Mouse (Mus musculus) liver, embryonic 11.5 days (tissue): ENCODE measurements around the gene Gemin6. TPM values are rescaled to one million over a fixed set of nuclear protein-coding genes. Genes with fewer than 3 reads are reported as not detected.
A peak's percentile ranks its signal among the peaks of the same experiment; 100 is the strongest.
"Not testable (repeated sequence)": the region's sequence is repeated elsewhere in the genome, so short reads cannot be mapped to it uniquely, and the experiment has no call there.

Experiments used
- ATAC-seq: fragments of 200-750 bp; cut with Nextera tagmentation; replicated peaks from 2 replicates; pipeline ENCODE4 v1.8.0; 2017; ENCODE audit warnings: moderate number of reproducible peaks, mild to moderate bottlenecking, moderate TSS enrichment, moderate library complexity; ENCODE audit not compliant: low FRiP score
- DNase-seq: peaks from one replicate; pipeline ENCODE4 v3.0.0-alpha.2; 2017; ENCODE audit warnings: low spot score
- H3K27ac ChIP-seq: fragments of 300-500 bp; sonication (generic); 2 replicates; pipeline ENCODE4 v1.5.1; 2014; ENCODE audit warnings: mild to moderate bottlenecking, low read depth, low read length, control low read depth
- H3K27me3 ChIP-seq: fragments of 300-500 bp; sonication (generic); replicated peaks from 2 replicates; pipeline ENCODE4 v1.6.1; 2014; ENCODE audit warnings: low read length, mixed read lengths; ENCODE audit not compliant: control insufficient read depth, insufficient read depth
- H3K36me3 ChIP-seq: fragments of 300-500 bp; sonication (generic); 2 replicates; pipeline ENCODE4 v1.6.1; 2014; ENCODE audit warnings: mild to moderate bottlenecking, low read length, moderate library complexity, mixed read lengths; ENCODE audit not compliant: control insufficient read depth, insufficient read depth
- H3K4me1 ChIP-seq: fragments of 300-500 bp; sonication (generic); replicated peaks from 2 replicates; pipeline ENCODE4 v1.6.1; 2014; ENCODE audit warnings: low read length, mixed read lengths; ENCODE audit not compliant: control insufficient read depth, insufficient read depth
- H3K4me2 ChIP-seq: fragments of 300-500 bp; sonication (generic); 2 replicates; pipeline ENCODE4 v1.6.1; 2014; ENCODE audit warnings: mild to moderate bottlenecking, control low read depth, moderate library complexity
- H3K4me3 ChIP-seq: fragments of 300-500 bp; sonication (generic); 2 replicates; pipeline ENCODE4 v1.5.1; 2014; ENCODE audit warnings: low read depth, low read length, control low read depth
- H3K9ac ChIP-seq: fragments of 300-500 bp; sonication (generic); 2 replicates; pipeline ENCODE4 v1.6.1; 2014; ENCODE audit warnings: low read depth, low read length, control low read depth
- H3K9me3 ChIP-seq: fragments of 300-500 bp; sonication (generic); 2 replicates; pipeline ENCODE4 v1.6.1; 2016; ENCODE audit warnings: low read length, inconsistent platforms, mixed read lengths; ENCODE audit not compliant: control insufficient read depth
- WGBS: fragments of 180-500 bp; shearing (Covaris S2); extraction: QIAGEN DNeasy Blood & Tissue Kit; methylation state at CpG from one replicate; pipeline ENCODE4 v1.1.7; 2014; 5-methylcytosine and 5-hydroxymethylcytosine counted together
- polyA plus RNA-seq: library from polyadenylated mRNA; unstranded; fragments of >200 nt; fragmentation: Nextera tagmentation; extraction: Ambion mirVana; gene quantifications from 2 replicates; pipeline ENCODE4 v1.2.1, GENCODE M21; 2014

Gene Gemin6
- polyA plus RNA-seq, 1 experiment from 2014 or later = 71.9 TPM

- no peak for DNase-seq
- H3K36me3 ChIP-seq = peaks cover 7% of the 10 kb centered on the region; the same call in 1 of the 2 replicates
- H3K4me3 ChIP-seq = no peak overlapping the region
- H3K4me2 ChIP-seq = no peak overlapping the region
- ATAC-seq = no peak
- no peaks in the 10 kb centered on the region for H3K27me3 ChIP-seq
- 64% methylated on average over 5 of the region's 5 CpGs for WGBS
- no peak overlapping the region for H3K27ac ChIP-seq
- H3K9ac ChIP-seq = no peak overlapping the region
- no peaks in the 10 kb centered on the region for H3K4me1 ChIP-seq
- no peaks in the 10 kb centered on the region for H3K9me3 ChIP-seq
Measured at GRCm38 (mm10) chr17:80193075-80193474, 31.2 kb upstream of the Gemin6 start.

GRCm38 (mm10) chr17:80199160-80199778 lies 25.0 kb upstream of the Gemin6 start:
- Histone ChIP-seq H3K9ac (no peak overlapping the region), H3K27ac (no peak overlapping the region), H3K27me3 (no peaks in the 10 kb centered on the region), H3K4me3 (no peak overlapping the region), H3K9me3 (no peaks in the 10 kb centered on the region), H3K4me2 (no peak overlapping the region), H3K36me3 (peaks cover 24% of the 10 kb centered on the region), H3K4me1 (no peaks in the 10 kb centered on the region; the same call in 1 of the 2 replicates)
- ATAC-seq (peak; percentile 48), DNase-seq (no peak)
- 88% methylated on average over 3 of the region's 3 CpGs for WGBS

GRCm38 (mm10) chr17:80205657-80206056 lies 18.6 kb upstream of the Gemin6 start:
- no peak overlapping the region for H3K27ac ChIP-seq
- H3K27me3 ChIP-seq = no peaks in the 10 kb centered on the region
- DNase-seq = no peak
- no peaks in the 10 kb centered on the region for H3K9me3 ChIP-seq
- peaks cover 26% of the 10 kb centered on the region for H3K36me3 ChIP-seq
- H3K4me2 ChIP-seq = peak overlapping the region; percentile 96
- 18% methylated on average over 5 of the region's 5 CpGs for WGBS
- peaks cover 8% of the 10 kb centered on the region for H3K4me1 ChIP-seq
- no peak for ATAC-seq
- H3K4me3 ChIP-seq = peak overlapping the region; percentile 97
- H3K9ac ChIP-seq = peak overlapping the region; percentile 99

GRCm38 (mm10) chr17:80206301-80206670 lies 18.0 kb upstream of the Gemin6 start:
- DNase-seq (no peak), ATAC-seq (peak; percentile 68)
- Histone ChIP-seq H3K4me3 (peak overlapping the region; percentile 97), H3K9ac (peak overlapping the region; percentile 99), H3K27ac (peak overlapping the region; percentile 98), H3K4me1 (peaks cover 8% of the 10 kb centered on the region), H3K27me3 (no peaks in the 10 kb centered on the region), H3K36me3 (peaks cover 25% of the 10 kb centered on the region), H3K9me3 (no peaks in the 10 kb centered on the region), H3K4me2 (peak overlapping the region; percentile 96)
- WGBS = under 1% methylated on average over 36 of the region's 36 CpGs

GRCm38 (mm10) chr17:80206671-80207581 lies 17.3 kb upstream of the Gemin6 start, which contains the start of the genes Srsf7 and Ttc39d:
Srsf7 (minus strand) TSS chr17:80207307.
Ttc39d (plus strand) TSS chr17:80207460.
- Histone ChIP-seq H3K4me2 (peak within 1 kb of the TSS; percentile 96), H3K36me3 (peaks cover 25% of the 10 kb centered on the region), H3K4me1 (peaks cover 8% of the 10 kb centered on the region), H3K9ac (peak within 1 kb of the TSS; percentile 99), H3K27me3 (no peaks in the 10 kb centered on the region), H3K4me3 (peak within 1 kb of the TSS; percentile 97), H3K27ac (peak within 1 kb of the TSS; percentile 98), H3K9me3 (no peaks in the 10 kb centered on the region)
- under 1% methylated on average over 73 of the region's 95 CpGs for WGBS
- peak; percentile 99 for DNase-seq
- ATAC-seq = peak; percentile 89

GRCm38 (mm10) chr17:80213998-80214397 lies 10.2 kb upstream of the Gemin6 start:
- not testable (repeated sequence) for DNase-seq, H3K36me3 ChIP-seq, H3K4me2 ChIP-seq, H3K9ac ChIP-seq, H3K9me3 ChIP-seq, H3K4me1 ChIP-seq, ATAC-seq, H3K27me3 ChIP-seq, H3K4me3 ChIP-seq, H3K27ac ChIP-seq
- WGBS = 90% methylated on average over 4 of the region's 4 CpGs

- Histone ChIP-seq H3K36me3 (no peaks in the 10 kb centered on the region), H3K4me2 (no peak overlapping the region), H3K9me3 (no peaks in the 10 kb centered on the region), H3K4me1 (peaks cover 2% of the 10 kb centered on the region; the same call in 1 of the 2 replicates), H3K4me3 (no peak overlapping the region), H3K27me3 (no peaks in the 10 kb centered on the region), H3K27ac (no peak overlapping the region), H3K9ac (no peak overlapping the region)
- no peak for ATAC-seq
- DNase-seq = no peak
- 74% methylated on average over 2 of the region's 2 CpGs for WGBS
Measured at GRCm38 (mm10) chr17:80220131-80220530, 4.1 kb upstream of the Gemin6 start.

- H3K36me3 ChIP-seq = no peaks in the 10 kb centered on the region
- H3K9ac ChIP-seq = no peak overlapping the region
- H3K4me2 ChIP-seq = no peak overlapping the region
- H3K4me3 ChIP-seq = no peak overlapping the region
- no peak for DNase-seq
- H3K27ac ChIP-seq = no peak overlapping the region
- no peak for ATAC-seq
- peaks cover 3% of the 10 kb centered on the region; the same call in 1 of the 2 replicates for H3K4me1 ChIP-seq
- no peaks in the 10 kb centered on the region for H3K9me3 ChIP-seq
- 59% methylated on average over 9 of the region's 9 CpGs for WGBS
- H3K27me3 ChIP-seq = no peaks in the 10 kb centered on the region
Measured at GRCm38 (mm10) chr17:80221202-80221601, 3.0 kb upstream of the Gemin6 start.
